Mouse (Mus musculus): ENCODE results near the gene Sec22c. TPM values are rescaled to one million over a fixed set of nuclear protein-coding genes. Genes with fewer than 3 reads are reported as not detected.

Gene Sec22c
- polyA plus RNA-seq, 1 experiment: 9.9 TPM

- H3K4me3 ChIP-seq (replicated peaks; ENCODE audit: extremely low read depth, low read depth, low read length): no peak overlapping the region
- peaks cover 25% of the 10 kb centered on the region for H3K4me1 ChIP-seq (ENCODE audit: control insufficient read depth, insufficient read depth, low read length)
- peak; percentile 47 for DNase-seq
- TF ChIP-seq POLR2A (IDR thresholded peaks at IDR 0.05; ENCODE audit: borderline replicate concordance, extremely low read depth, low read depth, low read length) (peak; percentile 53; the same call in 1 of the 2 replicates), CTCF (IDR thresholded peaks at IDR 0.05; ENCODE audit: insufficient read depth, low read length) (no peak)
- WGBS: 24% methylated on average over 8 of the region's 8 CpGs
These were observed 27.8 kb downstream of the Sec22c start for GRCm38 (mm10) chr9:121677476-121677875.

- H3K4me1 ChIP-seq (ENCODE audit: control insufficient read depth, insufficient read depth, low read length): peaks cover 29% of the 10 kb centered on the region
- no peak overlapping the region for H3K4me3 ChIP-seq (replicated peaks; ENCODE audit: extremely low read depth, low read depth, low read length)
- DNase-seq: no peak
- TF ChIP-seq CTCF (IDR thresholded peaks at IDR 0.05; ENCODE audit: insufficient read depth, low read length) (no peak), POLR2A (IDR thresholded peaks at IDR 0.05; ENCODE audit: borderline replicate concordance, extremely low read depth, low read depth, low read length) (no peak)
- 30% methylated on average over 4 of the region's 4 CpGs for WGBS
These were observed 28.2 kb downstream of the Sec22c start for GRCm38 (mm10) chr9:121677069-121677468.

DNA sequence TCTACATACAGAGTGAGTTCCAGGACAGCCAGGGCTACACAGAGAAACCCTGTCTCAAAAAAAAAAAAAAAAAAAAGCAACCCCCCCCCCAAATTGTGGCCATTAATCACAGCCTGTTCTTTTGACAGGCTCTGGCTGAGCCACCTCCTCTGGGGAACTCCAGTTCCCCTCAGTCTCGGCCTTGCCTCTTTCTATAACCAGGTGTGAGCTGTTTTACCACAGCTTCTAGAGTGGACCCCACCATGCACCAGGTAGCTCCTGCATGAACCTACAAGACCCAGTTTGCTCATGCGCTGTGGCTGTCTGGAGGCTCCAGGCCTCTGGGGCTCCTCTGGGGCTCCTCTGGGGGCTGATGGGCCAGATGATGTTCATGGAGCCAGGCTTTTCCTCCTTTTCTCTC lies 29.7 kb downstream of the Sec22c start:
- WGBS: 81% methylated on average over 2 of the region's 2 CpGs
- Histone ChIP-seq H3K4me3 (replicated peaks; ENCODE audit: extremely low read depth, low read depth, low read length) (no peak overlapping the region), H3K4me1 (ENCODE audit: control insufficient read depth, insufficient read depth, low read length) (peaks cover 35% of the 10 kb centered on the region)
- no peak for DNase-seq
- TF ChIP-seq CTCF (IDR thresholded peaks at IDR 0.05; ENCODE audit: insufficient read depth, low read length): no peak
- TF ChIP-seq POLR2A (IDR thresholded peaks at IDR 0.05; ENCODE audit: borderline replicate concordance, extremely low read depth, low read depth, low read length): no peak

DNA sequence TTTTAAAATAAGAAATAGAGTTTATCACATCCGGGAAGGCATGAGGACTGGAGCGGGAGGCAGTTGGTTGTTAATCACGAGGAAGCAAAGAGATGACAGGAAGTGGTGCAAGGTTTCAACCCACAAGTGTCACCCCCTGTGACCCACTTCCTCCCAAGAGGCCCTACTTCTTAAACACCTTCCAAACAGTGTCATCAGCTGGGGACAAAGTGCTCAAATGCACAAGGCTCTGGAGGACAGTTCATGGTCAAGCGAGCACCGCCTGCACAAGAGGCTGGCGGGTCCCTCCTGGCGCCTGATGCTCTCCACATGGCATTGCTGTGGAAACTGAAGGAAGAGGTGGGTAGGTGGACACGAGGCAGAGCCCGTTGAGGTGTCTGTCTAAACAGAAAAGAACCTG lies 30.3 kb downstream of the Sec22c start:
- Histone ChIP-seq H3K4me3 (replicated peaks; ENCODE audit: extremely low read depth, low read depth, low read length) (no peak overlapping the region), H3K4me1 (ENCODE audit: control insufficient read depth, insufficient read depth, low read length) (peaks cover 35% of the 10 kb centered on the region)
- no peak for TF ChIP-seq POLR2A (IDR thresholded peaks at IDR 0.05; ENCODE audit: borderline replicate concordance, extremely low read depth, low read depth, low read length)
- TF ChIP-seq CTCF (IDR thresholded peaks at IDR 0.05; ENCODE audit: insufficient read depth, low read length): no peak
- no peak for DNase-seq
- WGBS: 71% methylated on average over 9 of the region's 9 CpGs

- TF ChIP-seq POLR2A (IDR thresholded peaks at IDR 0.05; ENCODE audit: borderline replicate concordance, extremely low read depth, low read depth, low read length) (no peak), CTCF (IDR thresholded peaks at IDR 0.05; ENCODE audit: insufficient read depth, low read length) (no peak)
- WGBS: 86% methylated on average over 5 of the region's 5 CpGs
- no peak overlapping the region for H3K4me3 ChIP-seq (replicated peaks; ENCODE audit: extremely low read depth, low read depth, low read length)
- DNase-seq: no peak
- peaks cover 34% of the 10 kb centered on the region for H3K4me1 ChIP-seq (ENCODE audit: control insufficient read depth, insufficient read depth, low read length)
These were observed 31.6 kb downstream of the Sec22c start for GRCm38 (mm10) chr9:121673716-121674115.

- DNase-seq: no peak
- WGBS: 31% methylated on average over 5 of the region's 5 CpGs
These were observed 33.0 kb downstream of the Sec22c start for GRCm38 (mm10) chr9:121672311-121672710.

GRCm38 (mm10) chr9:121671300-121671699 lies 34.0 kb downstream of the Sec22c start:
- peak; percentile 40 for DNase-seq
- WGBS: 34% methylated on average over 7 of the region's 7 CpGs

More at GRCm38 (mm10) chr9:121672311-121672710, 33.0 kb downstream of the Sec22c start:
- Histone ChIP-seq H3K4me3 (replicated peaks; ENCODE audit: extremely low read depth, low read depth, low read length) (no peak overlapping the region), H3K4me1 (ENCODE audit: control insufficient read depth, insufficient read depth, low read length) (peaks cover 26% of the 10 kb centered on the region)
- no peak for TF ChIP-seq CTCF (IDR thresholded peaks at IDR 0.05; ENCODE audit: insufficient read depth, low read length)
- no peak for TF ChIP-seq POLR2A (IDR thresholded peaks at IDR 0.05; ENCODE audit: borderline replicate concordance, extremely low read depth, low read depth, low read length)

DNA sequence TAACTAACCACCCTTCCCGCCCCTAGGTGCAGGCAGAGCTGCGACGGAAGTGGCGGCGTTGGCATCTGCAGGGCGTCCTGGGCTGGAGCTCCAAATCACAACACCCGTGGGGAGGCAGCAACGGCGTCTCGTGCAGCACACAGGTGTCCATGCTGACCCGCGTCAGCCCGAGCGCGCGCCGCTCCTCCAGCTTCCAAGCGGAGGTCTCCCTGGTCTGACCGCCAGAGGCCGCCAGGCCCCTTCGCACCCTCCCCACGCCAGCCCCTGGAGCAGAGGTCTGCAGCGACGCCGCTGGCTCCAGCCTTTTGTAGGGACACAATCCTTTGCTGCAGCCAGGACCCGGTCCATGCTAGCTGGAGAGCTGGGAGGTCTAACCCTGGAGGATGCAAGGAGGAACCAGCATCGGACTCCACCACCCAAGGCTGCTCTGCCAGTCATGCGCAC lies 35.9 kb downstream of the Sec22c start:
- Histone ChIP-seq H3K4me3 (replicated peaks; ENCODE audit: extremely low read depth, low read depth, low read length) (peak overlapping the region; percentile 33), H3K4me1 (ENCODE audit: control insufficient read depth, insufficient read depth, low read length) (peaks cover 16% of the 10 kb centered on the region)
- peak; percentile 65 for DNase-seq
- TF ChIP-seq POLR2A (IDR thresholded peaks at IDR 0.05; ENCODE audit: borderline replicate concordance, extremely low read depth, low read depth, low read length) (no peak), CTCF (IDR thresholded peaks at IDR 0.05; ENCODE audit: insufficient read depth, low read length) (peak; percentile 59)
- WGBS: 1% methylated on average over 28 of the region's 28 CpGs

More at GRCm38 (mm10) chr9:121671300-121671699, 34.0 kb downstream of the Sec22c start:
- peak; percentile 78 for TF ChIP-seq CTCF (IDR thresholded peaks at IDR 0.05; ENCODE audit: insufficient read depth, low read length)
- no peak for TF ChIP-seq POLR2A (IDR thresholded peaks at IDR 0.05; ENCODE audit: borderline replicate concordance, extremely low read depth, low read depth, low read length)
- no peak overlapping the region for H3K4me3 ChIP-seq (replicated peaks; ENCODE audit: extremely low read depth, low read depth, low read length)
- peaks cover 16% of the 10 kb centered on the region for H3K4me1 ChIP-seq (ENCODE audit: control insufficient read depth, insufficient read depth, low read length)

DNA sequence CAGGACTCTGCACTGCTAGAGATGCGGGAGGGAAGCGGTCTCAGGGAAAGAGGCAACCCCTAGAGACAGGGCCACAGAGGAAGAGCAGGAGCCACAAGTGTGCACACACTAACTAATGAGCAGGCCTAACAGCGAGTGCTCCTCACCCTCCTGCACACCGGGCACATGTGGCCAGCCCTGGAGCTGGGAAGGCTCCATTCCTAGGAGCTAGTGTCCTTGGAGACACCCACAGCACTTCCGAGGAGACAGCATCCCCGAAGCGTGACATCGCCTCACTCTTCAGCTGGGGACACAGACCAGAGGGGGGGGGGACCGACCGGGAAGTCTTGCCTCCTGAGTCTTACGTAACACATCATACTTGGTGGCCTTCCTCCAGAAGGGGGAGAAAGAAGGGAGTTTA lies 37.5 kb downstream of the Sec22c start:
- Histone ChIP-seq H3K4me3 (replicated peaks; ENCODE audit: extremely low read depth, low read depth, low read length) (no peak overlapping the region), H3K4me1 (ENCODE audit: control insufficient read depth, insufficient read depth, low read length) (peaks cover 16% of the 10 kb centered on the region)
- no peak for TF ChIP-seq POLR2A (IDR thresholded peaks at IDR 0.05; ENCODE audit: borderline replicate concordance, extremely low read depth, low read depth, low read length)
- TF ChIP-seq CTCF (IDR thresholded peaks at IDR 0.05; ENCODE audit: insufficient read depth, low read length): no peak
- 59% methylated on average over 11 of the region's 11 CpGs for WGBS
- DNase-seq: no peak

DNA sequence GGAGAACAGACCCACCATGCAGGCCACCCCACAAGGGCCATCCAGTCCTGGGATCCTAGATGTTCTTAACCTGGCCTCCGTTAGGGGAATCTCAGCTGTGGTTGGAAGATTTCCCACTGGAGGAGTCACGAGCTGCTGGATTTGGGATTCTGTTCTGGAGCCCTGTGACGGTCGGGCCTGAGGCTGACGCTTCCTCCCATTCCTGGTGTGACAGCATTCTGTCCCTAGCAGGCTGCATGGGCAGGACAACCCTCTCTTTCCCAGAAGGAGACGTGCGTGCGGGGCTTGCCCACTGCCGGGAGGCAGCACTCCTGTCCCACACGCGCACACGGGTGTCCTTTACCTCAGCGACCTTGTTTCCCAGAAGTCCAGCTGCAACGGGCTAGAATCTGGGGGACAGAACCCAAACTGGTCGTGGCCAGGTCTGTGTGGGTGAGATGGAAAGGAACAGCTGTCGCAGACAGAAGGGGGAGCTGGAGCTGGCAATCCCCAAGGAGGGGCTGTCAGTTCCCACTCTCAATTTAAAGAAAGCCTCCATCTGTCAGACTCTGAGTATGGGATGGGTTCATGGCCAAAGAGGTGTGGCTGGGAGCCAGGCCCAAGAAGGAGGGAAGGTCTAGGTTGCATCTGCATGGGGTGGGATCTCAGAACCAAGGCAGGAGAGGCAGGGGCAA lies 38.2 kb downstream of the Sec22c start:
- DNase-seq: no peak
- Histone ChIP-seq H3K4me3 (replicated peaks; ENCODE audit: extremely low read depth, low read depth, low read length) (no peak overlapping the region), H3K4me1 (ENCODE audit: control insufficient read depth, insufficient read depth, low read length) (peaks cover 11% of the 10 kb centered on the region)
- WGBS: 65% methylated on average over 16 of the region's 16 CpGs
- TF ChIP-seq CTCF (IDR thresholded peaks at IDR 0.05; ENCODE audit: insufficient read depth, low read length): no peak
- no peak for TF ChIP-seq POLR2A (IDR thresholded peaks at IDR 0.05; ENCODE audit: borderline replicate concordance, extremely low read depth, low read depth, low read length)
